Mouse (Mus musculus) skeletal muscle tissue, adult 2 months (tissue): ENCODE data around the gene Chrm1.
A peak's percentile ranks its signal among the peaks of the same experiment; 100 is the strongest.

Source experiments
- DNase-seq: peaks from one replicate; pipeline ENCODE4 v3.0.0-alpha.2; 2012; ENCODE audit warnings: low read depth, low spot score

Chrm1 gene

GRCm38 (mm10) chr19:8663360-8663839, at the start of gene Chrm1:
Chrm1 (plus strand) TSS chr19:8663789.
- no peak for DNase-seq

GRCm38 (mm10) chr19:8614343-8614742, 49.2 kb upstream of the Chrm1 start:
- no peak for DNase-seq

DNA sequence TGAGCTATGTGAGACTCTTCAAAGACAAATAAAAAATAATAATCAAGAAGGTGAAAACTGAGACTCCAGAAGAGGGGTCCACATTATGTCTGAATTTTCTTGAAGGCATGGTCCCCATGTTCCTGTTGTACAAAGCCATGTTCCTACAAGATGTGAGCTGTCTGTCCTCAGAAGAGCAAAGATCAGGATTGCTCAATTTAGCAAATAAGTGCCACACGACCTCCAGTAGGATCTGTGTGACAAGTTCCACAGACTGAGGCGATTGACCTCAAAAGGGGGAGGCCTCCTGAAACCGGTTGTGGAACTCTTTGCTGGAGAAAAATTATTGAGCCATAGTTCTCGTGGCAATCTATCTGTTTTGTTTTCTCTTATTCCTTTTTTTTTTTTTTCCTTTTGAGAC, 47.3 kb upstream of the Chrm1 start:
- no peak for DNase-seq

DNA sequence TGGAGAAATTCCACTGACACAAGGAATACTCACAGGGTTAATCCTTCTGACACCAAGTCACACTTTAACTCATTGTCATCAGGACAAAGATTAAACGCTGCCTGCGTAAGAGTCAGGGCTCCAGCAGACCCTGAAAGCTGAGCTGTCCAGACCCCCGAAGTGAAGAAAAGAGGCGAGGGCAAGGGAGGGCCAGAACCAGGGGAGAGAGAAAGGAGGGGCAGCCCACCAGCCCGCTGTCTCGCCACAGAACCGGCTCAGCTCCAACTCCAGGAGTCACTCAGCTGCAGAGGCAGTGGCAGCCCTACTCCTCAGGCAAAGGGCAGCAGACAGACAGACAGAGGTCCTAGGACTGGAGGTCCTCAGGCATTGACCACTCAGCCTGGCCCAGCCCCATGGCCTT, 45.7 kb upstream of the Chrm1 start, which contains the start of gene Slc22a6:
Slc22a6 (plus strand) TSS at position 136 of the 400 bp plus-strand sequence.
- DNase-seq: no peak

DNA sequence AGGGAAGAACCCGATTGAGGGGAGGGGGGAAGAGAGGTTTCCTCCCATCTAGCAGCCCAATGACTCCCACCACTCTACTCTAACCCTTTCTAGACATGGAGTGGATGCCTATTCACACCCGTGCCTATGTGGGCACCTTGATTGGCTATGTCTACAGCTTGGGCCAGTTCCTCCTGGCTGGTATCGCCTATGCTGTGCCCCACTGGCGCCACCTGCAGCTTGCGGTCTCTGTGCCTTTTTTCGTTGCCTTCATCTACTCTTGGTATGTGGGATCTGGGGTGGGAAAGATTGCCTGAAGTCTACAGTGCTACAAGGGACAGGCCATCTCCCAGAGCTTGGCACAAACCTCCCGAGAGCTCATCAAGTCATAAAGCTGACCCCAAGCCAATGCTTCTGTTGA, 42.5 kb upstream of the Chrm1 start:
- no peak for DNase-seq

- DNase-seq: no peak
Observed at GRCm38 (mm10) chr19:8630249-8630648, 33.3 kb upstream of the Chrm1 start.

GRCm38 (mm10) chr19:8630826-8631225, 32.8 kb upstream of the Chrm1 start:
- no peak for DNase-seq

- DNase-seq: no peak
Observed at GRCm38 (mm10) chr19:8632029-8632428, 31.6 kb upstream of the Chrm1 start.

DNA sequence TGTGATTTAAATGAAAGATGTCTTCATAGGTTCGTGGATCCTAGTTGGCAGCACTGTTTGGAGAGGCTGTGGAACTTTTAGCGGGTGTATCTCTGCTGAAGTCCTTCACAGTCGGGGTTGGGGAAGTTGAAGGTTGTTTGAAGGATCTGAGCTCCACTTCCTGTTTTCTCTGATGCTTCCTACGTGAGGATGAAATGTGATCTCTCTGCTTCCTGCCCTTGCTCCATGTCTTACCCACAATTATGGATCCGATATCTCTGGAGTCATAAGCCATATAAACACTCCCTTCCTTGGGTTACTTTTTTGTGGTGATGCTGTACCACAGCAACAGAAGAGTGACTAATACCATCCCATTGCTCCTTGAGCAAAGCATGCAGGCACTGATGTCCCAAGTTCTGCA, 21.5 kb upstream of the Chrm1 start:
- no peak for DNase-seq

DNA sequence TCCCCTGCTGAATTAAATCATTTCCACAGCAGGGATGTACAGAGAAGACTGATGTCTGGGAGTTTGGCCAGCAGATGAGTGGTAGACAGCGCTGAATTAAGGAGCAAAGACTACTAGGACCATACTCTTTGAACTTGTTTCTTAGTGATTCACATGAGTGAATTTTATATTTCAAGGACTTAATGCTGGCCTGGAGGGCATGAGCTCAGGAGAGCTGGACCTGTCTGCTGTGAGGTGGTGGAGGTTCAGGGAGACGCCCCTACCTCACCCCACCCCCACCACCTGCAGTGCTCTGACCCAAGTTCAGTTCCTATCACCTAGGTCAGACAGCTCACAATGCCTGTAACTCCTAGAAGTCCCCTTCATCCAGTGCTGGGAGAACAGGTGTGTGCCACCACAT, 17.2 kb upstream of the Chrm1 start:
- no peak for DNase-seq

- DNase-seq: no peak
Observed at GRCm38 (mm10) chr19:8655833-8656232, 7.8 kb upstream of the Chrm1 start.

DNA sequence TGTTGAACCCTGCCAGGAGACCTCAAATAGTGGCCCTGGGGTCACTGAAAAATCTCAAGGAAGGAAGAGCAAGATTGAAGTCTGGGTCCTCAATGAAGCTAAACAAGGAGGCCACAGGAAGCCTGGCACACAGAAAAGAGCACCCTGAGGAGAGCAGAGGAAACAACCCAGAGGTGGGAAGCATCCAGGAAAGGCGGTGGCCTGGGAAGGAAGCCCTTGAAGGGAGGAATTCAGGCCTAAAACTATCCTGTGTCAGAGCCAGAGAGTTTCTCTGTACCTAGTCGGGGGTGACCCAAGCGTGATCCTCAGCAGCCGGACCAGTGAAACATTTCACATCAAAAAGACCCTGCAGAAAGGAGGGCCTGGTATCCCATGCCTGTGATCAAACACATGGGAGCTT, 7.2 kb upstream of the Chrm1 start:
- no peak for DNase-seq

GRCm38 (mm10) chr19:8661821-8662307, 1.7 kb upstream of the Chrm1 start:
- no peak for DNase-seq

DNA sequence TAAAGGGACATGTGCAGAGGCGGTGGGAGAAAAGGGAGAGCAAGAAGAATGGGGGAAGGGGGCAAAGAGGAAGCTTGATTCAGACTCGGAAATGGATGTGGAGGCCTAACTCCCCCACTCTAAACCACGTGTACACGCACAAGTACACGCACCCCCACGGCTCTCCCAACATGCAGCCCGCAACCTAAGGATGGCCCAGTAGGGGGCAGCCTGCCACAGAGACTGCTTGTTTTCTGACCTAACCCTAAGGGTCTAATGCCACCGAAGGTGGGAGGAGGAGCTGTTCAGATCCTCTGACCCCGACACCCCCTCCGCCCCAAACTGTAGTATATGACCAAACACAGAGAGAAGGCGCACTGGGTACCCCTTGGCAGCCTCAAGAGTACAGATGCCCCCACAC, 1.3 kb upstream of the Chrm1 start:
- no peak for DNase-seq

DNA sequence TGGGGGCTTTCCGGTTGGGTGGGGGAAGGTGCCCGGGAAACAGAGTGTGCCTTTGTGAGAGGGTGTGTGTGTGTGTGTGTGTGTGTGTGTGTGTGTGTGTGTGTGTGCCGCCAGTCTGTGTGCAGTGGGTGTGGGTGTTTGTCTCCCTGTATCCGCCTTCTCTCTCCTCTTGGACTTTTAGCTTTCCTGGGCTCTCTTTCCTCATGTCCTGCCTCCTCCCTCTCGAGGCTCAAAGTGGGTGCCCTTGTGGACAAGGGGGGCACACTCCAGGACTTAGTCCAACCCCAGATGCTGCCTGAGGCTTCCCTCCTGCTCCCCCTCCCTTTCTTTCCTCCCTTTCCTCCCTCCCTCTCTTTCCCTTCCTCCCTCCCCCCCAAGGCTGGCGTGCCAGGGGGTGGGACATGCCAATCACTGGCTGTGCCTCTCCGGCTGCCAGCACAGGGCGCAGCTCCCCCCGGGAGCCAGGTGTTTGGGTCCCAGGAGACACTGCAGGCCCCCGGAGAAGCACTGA, 377 bp downstream of the Chrm1 start:
- DNase-seq: no peak

- no peak for DNase-seq
Observed at GRCm38 (mm10) chr19:8664859-8665258, 1.3 kb downstream of the Chrm1 start.

DNA sequence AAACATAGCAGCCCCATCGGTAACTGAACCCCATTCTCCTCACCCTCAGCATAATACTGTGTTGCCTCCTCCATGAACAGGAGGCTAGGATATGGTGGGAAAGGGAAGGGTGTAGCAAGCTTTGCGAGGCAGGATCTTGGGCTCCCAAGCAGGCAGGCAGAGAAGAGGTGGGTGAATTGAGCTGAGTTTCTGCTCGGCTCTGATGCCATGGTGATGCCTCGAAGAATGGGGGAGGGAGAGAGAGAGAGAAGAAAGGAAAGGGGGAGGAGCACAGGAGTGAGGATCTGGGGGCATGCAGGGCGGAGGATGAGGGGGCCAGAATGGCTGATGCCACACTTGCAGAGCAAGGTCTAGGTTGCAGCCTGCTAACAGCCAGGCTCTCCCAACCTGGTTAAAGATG, 2.2 kb downstream of the Chrm1 start:
- DNase-seq: no peak

- DNase-seq: no peak
Observed at GRCm38 (mm10) chr19:8672859-8673258, 9.3 kb downstream of the Chrm1 start.

GRCm38 (mm10) chr19:8673336-8674063, 9.9 kb downstream of the Chrm1 start:
- no peak for DNase-seq

DNA sequence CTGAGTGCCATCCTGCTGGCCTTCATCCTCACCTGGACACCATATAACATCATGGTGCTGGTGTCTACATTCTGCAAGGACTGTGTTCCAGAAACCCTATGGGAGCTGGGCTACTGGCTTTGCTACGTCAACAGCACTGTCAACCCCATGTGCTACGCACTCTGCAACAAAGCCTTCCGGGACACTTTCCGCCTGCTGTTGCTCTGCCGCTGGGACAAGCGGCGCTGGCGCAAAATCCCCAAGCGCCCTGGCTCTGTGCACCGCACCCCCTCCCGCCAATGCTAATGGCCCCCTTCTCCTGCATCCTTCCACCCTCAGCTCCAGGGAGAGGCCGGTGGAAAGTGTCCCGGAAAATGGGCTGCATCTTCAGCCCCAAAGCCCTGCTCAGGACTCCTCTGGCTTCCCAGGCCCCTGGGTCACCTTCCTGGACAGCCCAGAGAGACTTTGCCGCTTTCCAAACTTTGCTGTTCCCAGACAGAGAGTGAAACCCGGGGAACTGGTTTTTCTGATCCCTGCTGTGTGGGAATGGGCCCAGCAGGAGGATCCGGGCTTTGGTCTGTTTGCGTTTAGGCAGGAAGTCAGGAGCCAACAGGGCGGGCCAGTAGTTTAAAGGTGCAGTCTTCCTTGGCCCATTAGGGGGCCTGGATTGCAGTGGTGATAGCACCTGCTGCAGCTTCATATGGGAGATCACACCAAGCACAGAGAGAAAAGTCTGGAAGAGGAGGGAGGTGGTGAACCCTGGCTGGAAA, 15.6 kb downstream of the Chrm1 start:
- DNase-seq: no peak

DNA sequence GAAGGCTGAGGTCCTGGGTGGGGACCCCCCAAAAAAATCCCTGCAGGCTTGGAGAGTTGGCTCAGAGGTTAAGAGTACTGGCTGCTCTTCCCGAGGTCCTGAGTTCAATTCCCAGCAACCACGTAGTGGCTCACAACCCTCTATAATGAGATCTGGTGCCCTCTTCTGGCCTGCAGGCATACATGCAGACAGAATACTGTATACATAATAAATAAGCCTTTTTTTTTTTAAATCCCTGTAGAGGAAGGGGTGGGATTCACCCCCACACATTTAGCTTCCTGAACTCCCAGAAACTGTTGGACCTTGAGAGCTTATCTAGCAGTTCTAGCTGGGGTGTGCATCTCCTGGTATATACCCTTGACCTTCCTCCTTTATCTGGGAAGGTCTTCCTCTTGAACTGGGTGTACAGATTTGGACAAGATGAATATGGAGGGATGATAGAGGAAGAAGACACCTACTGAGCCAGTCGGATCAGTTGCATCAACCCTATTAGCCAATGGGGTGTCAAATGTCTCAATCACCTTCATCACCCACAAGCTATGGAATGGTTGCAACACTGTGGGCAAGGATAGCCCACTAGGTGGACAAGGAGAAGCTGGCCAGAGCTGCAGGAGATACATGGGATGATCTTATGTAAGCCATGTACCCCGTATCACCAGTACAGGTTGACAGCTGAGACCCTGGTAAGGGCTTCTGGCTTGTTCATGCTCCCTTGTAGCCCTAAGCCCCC, 18.2 kb downstream of the Chrm1 start:
- DNase-seq: no peak

GRCm38 (mm10) chr19:8682996-8683395, 19.4 kb downstream of the Chrm1 start:
- peak; percentile 79 for DNase-seq
